ENCODE assay signal across 24 mouse cellular contexts in genomic region chr8:121255727-121256265, GRCm38 (mm10).
DNase-seq lines count a peak whose midpoint lies in the region; ATAC-seq and TF ChIP-seq lines count a peak whose summit lies in the region.
"Had no signal": no experiment of that assay in that cellular context is flagged by ENCODE, and none has a peak within 500 bp of the region (broad histone marks: within the 10 kb centered on the region; RNA-seq: fewer than 3 reads in every experiment).

No protein-coding gene starts in this region.

- DNase-seq in cerebellum, postnatal 25 days, result peak; percentile 19 to 40
- DNase-seq in cerebellum, adult 9-10 months, result no peak
- peak; percentile 34 for DNase-seq in hindbrain, postnatal 0 days (ENCODE audit: low spot score)
- DNase-seq in adrenal gland, postnatal 10 days, result peak; percentile 69
- DNase-seq in embryo, embryonic 11 days, result peak; percentile 51
- no peak for DNase-seq in thymus, postnatal 14 days
- DNase-seq in gastrocnemius, adult 8-10 months (ENCODE audit: low spot score in 2 of 2), result no peak
- DNase-seq: cerebellum, adult 11 months; cerebellum, postnatal 36 days; gastrocnemius, postnatal 10 days; kidney, adult 8-10 months; kidney, postnatal 25 days; layer of hippocampus, postnatal 36 days; liver; thymus, adult 2 months had no signal

- 33% methylated on average over 14 of the region's 14 CpGs for WGBS in hindbrain, postnatal 0 days
- WGBS in hindbrain, embryonic 16.5 days, result 44% methylated on average over 14 of the region's 14 CpGs

- H3K4me2 ChIP-seq in hindbrain, postnatal 0 days (ENCODE audit: low read depth, low read length), result no peak overlapping the region
- no peak overlapping the region for H3K4me2 ChIP-seq in hindbrain, embryonic 16.5 days (ENCODE audit: low read length)
- H3K4me2 ChIP-seq: embryonic facial prominence, embryonic 12.5 days; forebrain, embryonic 12.5 days; hindbrain, embryonic 14.5 days; intestine, embryonic 15.5 days; midbrain, embryonic 12.5 days had no signal

- no peaks in the 10 kb centered on the region for H3K36me3 ChIP-seq in hindbrain, postnatal 0 days (ENCODE audit: insufficient read depth, low read length)
- no peaks in the 10 kb centered on the region for H3K36me3 ChIP-seq in hindbrain, embryonic 16.5 days (ENCODE audit: control insufficient read depth, insufficient read depth, low read length)
- H3K36me3 ChIP-seq: embryonic facial prominence, embryonic 12.5 days; forebrain, embryonic 12.5 days; intestine, embryonic 15.5 days; midbrain, embryonic 12.5 days had no signal

- no peak for TF ChIP-seq CTCF in hindbrain, postnatal 0 days (IDR thresholded peaks at IDR 0.05; ENCODE audit: low read depth)

- no peaks in the 10 kb centered on the region for H3K27me3 ChIP-seq in hindbrain, postnatal 0 days (ENCODE audit: insufficient read depth, low read length)
- H3K27me3 ChIP-seq in hindbrain, embryonic 16.5 days (replicated peaks; ENCODE audit: control insufficient read depth, insufficient read depth, low read length), result no peaks in the 10 kb centered on the region; the same call in 1 of the 2 replicates

- no peak overlapping the region for H3K9ac ChIP-seq in hindbrain, postnatal 0 days (replicated peaks; ENCODE audit: low read length)
- no peak overlapping the region for H3K9ac ChIP-seq in hindbrain, embryonic 16.5 days (ENCODE audit: low read depth, low read length)
- H3K9ac ChIP-seq: embryonic facial prominence, embryonic 12.5 days; forebrain, embryonic 12.5 days; hindbrain, embryonic 14.5 days; intestine, embryonic 15.5 days; midbrain, embryonic 12.5 days had no signal

- no peak overlapping the region for H3K27ac ChIP-seq in hindbrain, postnatal 0 days
- no peak overlapping the region for H3K27ac ChIP-seq in hindbrain, embryonic 16.5 days (ENCODE audit: low read depth, low read length)
- H3K27ac ChIP-seq: embryonic facial prominence, embryonic 12.5 days; forebrain, embryonic 12.5 days; hindbrain, embryonic 14.5 days; intestine, embryonic 15.5 days; layer of hippocampus, adult 2 months; midbrain, embryonic 12.5 days; stomach, postnatal 0 days had no signal

- no peaks in the 10 kb centered on the region for H3K4me1 ChIP-seq in hindbrain, postnatal 0 days (ENCODE audit: insufficient read depth, low read length)
- no peaks in the 10 kb centered on the region for H3K4me1 ChIP-seq in hindbrain, embryonic 16.5 days (ENCODE audit: control insufficient read depth, insufficient read depth, low read depth, low read length)

- no peak for ATAC-seq in hindbrain, postnatal 0 days
- ATAC-seq in hindbrain, embryonic 16.5 days, result no peak
- ATAC-seq: CD4-positive, CD25-positive, alpha-beta regulatory T cell, adult 4 months; intestine, embryonic 15.5 days had no signal

- no peaks in the 10 kb centered on the region for H3K9me3 ChIP-seq in hindbrain, postnatal 0 days (ENCODE audit: low read length)
- H3K9me3 ChIP-seq in hindbrain, embryonic 16.5 days (ENCODE audit: control insufficient read depth, low read length), result no peaks in the 10 kb centered on the region
- H3K9me3 ChIP-seq: embryonic facial prominence, embryonic 12.5 days; forebrain, embryonic 12.5 days; intestine, embryonic 15.5 days; midbrain, embryonic 12.5 days had no signal

- no peak overlapping the region for H3K4me3 ChIP-seq in hindbrain, postnatal 0 days (ENCODE audit: low read length)
- H3K4me3 ChIP-seq in hindbrain, embryonic 16.5 days (ENCODE audit: low read length), result no peak overlapping the region
- H3K4me3 ChIP-seq: embryonic facial prominence, embryonic 12.5 days; forebrain, embryonic 12.5 days; intestine, embryonic 15.5 days; layer of hippocampus, adult 2 months; midbrain, embryonic 12.5 days had no signal

Comparison
In these comparisons a context has a peak if more than half of its experiments do, and no peak if none do; other contexts are left out.
1. DNase-seq: peak in cerebellum, postnatal 25 days (2 of 2), hindbrain, postnatal 0 days (single experiment), adrenal gland, postnatal 10 days (single experiment) and embryo, embryonic 11 days (single experiment); none in cerebellum, adult 9-10 months (single experiment), thymus, postnatal 14 days (single experiment) and gastrocnemius, adult 8-10 months (0 of 2).